Mouse (Mus musculus) midbrain, embryonic 16.5 days (tissue): ENCODE data around the gene Tha1. TPM values are rescaled to one million over a fixed set of nuclear protein-coding genes. Genes with fewer than 3 reads are reported as not detected.

ENCODE experiments used
- ATAC-seq: fragments of 200-750 bp; cut with Nextera tagmentation; 2 replicates; pipeline ENCODE4 v1.8.0; 2017; ENCODE audit warnings: moderate TSS enrichment
- H3K27ac ChIP-seq: fragments of 300-500 bp; sonication (generic); 2 replicates; pipeline ENCODE4 v1.5.1; 2014; ENCODE audit warnings: mild to moderate bottlenecking, low read length, mixed read lengths
- H3K27me3 ChIP-seq: fragments of 300-500 bp; sonication (generic); 2 replicates; pipeline ENCODE4 v1.6.1; 2014; ENCODE audit warnings: low read depth, low read length, mixed read lengths; ENCODE audit not compliant: control insufficient read depth, insufficient read depth
- H3K36me3 ChIP-seq: fragments of 300-500 bp; sonication (generic); 2 replicates; pipeline ENCODE4 v1.6.1; 2014; ENCODE audit warnings: mild to moderate bottlenecking, low read length, moderate library complexity, mixed read lengths; ENCODE audit not compliant: control insufficient read depth, insufficient read depth
- H3K4me1 ChIP-seq: fragments of 300-500 bp; sonication (generic); 2 replicates; pipeline ENCODE4 v1.6.1; 2014; ENCODE audit warnings: mild to moderate bottlenecking, low read length, mixed read lengths; ENCODE audit not compliant: control insufficient read depth, insufficient read depth
- H3K4me2 ChIP-seq: fragments of 300-500 bp; sonication (generic); 2 replicates; pipeline ENCODE4 v1.6.1; 2014; ENCODE audit warnings: mild to moderate bottlenecking, low read length, mixed read lengths
- H3K4me3 ChIP-seq: fragments of 300-500 bp; sonication (generic); 2 replicates; pipeline ENCODE4 v1.5.1; 2014; ENCODE audit warnings: low read depth, mild to moderate bottlenecking, low read length, moderate library complexity, mixed read lengths
- H3K9ac ChIP-seq: fragments of 300-500 bp; sonication (generic); 2 replicates; pipeline ENCODE4 v1.6.1; 2014; ENCODE audit warnings: low read depth, low read length, mixed read lengths
- H3K9me3 ChIP-seq: fragments of 300-500 bp; sonication (generic); replicated peaks from 2 replicates; pipeline ENCODE4 v1.6.1; 2014; ENCODE audit warnings: mild to moderate bottlenecking, low read length, mixed read lengths; ENCODE audit not compliant: control insufficient read depth, poor library complexity, severe bottlenecking
- WGBS: fragments of 180-500 bp; shearing (Covaris S2); extraction: QIAGEN DNeasy Blood & Tissue Kit; methylation state at CpG from one replicate; pipeline ENCODE4 v1.1.7; 2014; 5-methylcytosine and 5-hydroxymethylcytosine counted together
- polyA plus RNA-seq: library from polyadenylated mRNA; unstranded; fragments of >200 nt; fragmentation: Nextera tagmentation; extraction: Ambion mirVana; gene quantifications from 2 replicates; pipeline ENCODE4 v1.2.1, GENCODE M21; 2015

The Tha1 gene
- polyA plus RNA-seq, 1 experiment from 2014 or later, result 5.0 TPM

DNA sequence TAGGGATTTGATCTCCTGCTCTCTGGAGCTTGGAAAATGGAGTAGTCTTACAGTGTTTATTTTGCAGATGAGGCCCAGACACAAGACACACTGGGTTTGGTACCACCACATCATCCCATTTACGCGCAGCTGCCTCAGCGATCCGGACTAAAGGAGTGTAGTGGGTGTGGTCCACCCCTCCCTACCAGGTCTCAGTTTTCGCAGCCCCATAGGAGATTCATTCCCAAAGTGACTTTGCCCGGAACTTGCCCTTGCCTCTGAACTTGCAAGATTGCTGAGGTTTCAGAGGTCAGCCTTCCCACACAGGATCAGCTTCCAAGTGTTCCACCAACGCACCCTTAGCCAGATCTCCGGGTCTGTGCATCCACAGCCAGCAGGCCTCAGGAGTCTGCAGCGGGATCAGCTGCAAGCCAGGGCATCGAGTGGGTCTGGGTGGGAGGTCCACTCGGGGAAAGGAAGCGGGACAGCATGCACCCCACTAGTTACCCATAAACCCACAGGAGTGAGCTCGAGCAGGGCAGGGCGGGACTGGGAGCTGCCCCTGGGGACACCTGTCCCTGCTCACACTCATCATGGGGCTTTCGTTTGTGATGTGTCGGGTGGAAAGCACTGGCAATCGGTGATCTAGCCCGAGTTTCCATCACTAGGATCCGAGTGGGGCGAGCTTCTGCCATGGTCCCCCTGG, 15.0 kb upstream of the Tha1 start:
- ATAC-seq, result no peak
- Histone ChIP-seq H3K4me2 (peak overlapping the region; percentile 48), H3K4me3 (peak overlapping the region; percentile 16; the same call in 1 of the 2 replicates), H3K9ac (peak overlapping the region; percentile 53), H3K9me3 (no peaks in the 10 kb centered on the region), H3K36me3 (no peaks in the 10 kb centered on the region), H3K27me3 (no peaks in the 10 kb centered on the region), H3K27ac (no peak overlapping the region), H3K4me1 (peaks cover 27% of the 10 kb centered on the region)
- 18% methylated on average over 20 of the region's 20 CpGs for whole genome bisulfite sequencing

DNA sequence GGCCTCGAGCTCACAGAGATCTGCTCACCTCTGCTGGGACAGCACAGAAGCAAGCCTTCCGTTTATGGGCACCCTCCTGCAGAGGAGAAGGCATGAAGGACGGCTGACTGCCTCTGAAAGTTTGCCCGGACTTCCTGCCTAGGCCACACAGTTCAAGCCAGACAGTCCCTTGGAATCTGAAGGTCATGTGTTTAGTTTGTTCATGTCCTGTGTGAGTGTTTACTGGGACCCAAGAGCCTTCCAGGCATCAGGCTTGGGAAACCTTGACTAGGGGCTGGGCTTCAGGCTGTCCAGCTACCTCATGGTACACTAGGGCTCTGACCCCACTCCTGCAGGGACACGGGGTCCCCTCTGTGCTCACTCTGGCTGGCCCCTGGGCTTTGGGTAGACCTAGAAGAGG, 12.7 kb upstream of the Tha1 start:
- Histone ChIP-seq H3K27ac (no peak overlapping the region), H3K4me1 (peaks cover 25% of the 10 kb centered on the region), H3K9ac (no peak overlapping the region), H3K9me3 (no peaks in the 10 kb centered on the region), H3K4me3 (no peak overlapping the region), H3K4me2 (no peak overlapping the region), H3K36me3 (no peaks in the 10 kb centered on the region), H3K27me3 (no peaks in the 10 kb centered on the region)
- 67% methylated on average over 5 of the region's 5 CpGs for whole genome bisulfite sequencing
- no peak for ATAC-seq

DNA sequence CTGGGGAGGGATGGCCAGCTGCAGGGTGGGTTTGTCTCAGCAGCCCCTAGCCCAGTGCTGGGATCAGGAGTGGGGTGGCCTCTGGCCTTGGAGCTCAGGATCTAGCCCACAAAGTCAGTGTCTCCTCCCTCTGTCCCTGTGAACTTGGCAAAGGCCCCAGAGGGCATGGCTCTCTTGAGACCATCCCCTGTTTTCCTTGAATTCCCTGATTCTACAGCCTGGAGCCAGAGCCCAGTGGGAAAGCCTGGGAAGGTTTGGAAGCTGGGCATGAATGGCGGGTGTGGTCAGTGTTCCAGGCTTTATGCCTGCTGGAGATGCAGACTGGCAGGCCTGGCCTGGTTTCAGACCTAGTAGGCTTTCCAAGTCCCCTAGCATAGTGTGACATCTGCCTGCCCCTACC, 8.9 kb upstream of the Tha1 start:
- H3K27me3 ChIP-seq, result no peaks in the 10 kb centered on the region
- no peaks in the 10 kb centered on the region for H3K9me3 ChIP-seq
- H3K27ac ChIP-seq, result no peak overlapping the region
- no peak overlapping the region for H3K4me2 ChIP-seq
- 74% methylated on average over 1 of the region's 1 CpGs for WGBS
- H3K36me3 ChIP-seq, result no peaks in the 10 kb centered on the region
- no peak overlapping the region for H3K9ac ChIP-seq
- ATAC-seq, result no peak
- H3K4me1 ChIP-seq, result peaks cover 13% of the 10 kb centered on the region
- H3K4me3 ChIP-seq, result no peak overlapping the region

DNA sequence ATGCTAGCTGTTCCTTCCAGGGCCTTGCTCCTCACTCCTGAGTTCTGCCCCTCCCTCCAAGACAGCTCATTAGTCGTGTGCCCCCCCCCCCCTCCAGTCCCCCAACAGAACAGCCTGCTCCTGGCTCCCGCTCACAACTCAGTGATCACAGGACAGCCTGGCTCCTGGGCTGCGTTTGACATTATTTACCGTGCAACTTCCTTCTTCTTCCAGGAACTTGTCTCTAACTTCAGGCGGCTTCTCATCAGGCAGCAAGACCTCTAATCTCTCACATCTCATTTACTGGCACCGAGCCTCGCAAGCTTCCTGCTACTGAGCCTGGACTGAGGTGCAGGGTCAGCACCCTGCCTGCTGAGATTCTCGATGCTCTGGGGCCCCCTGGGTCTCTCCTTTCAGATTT, 8.5 kb upstream of the Tha1 start:
- WGBS, result 13% methylated on average over 8 of the region's 8 CpGs
- no peak for ATAC-seq
- H3K9ac ChIP-seq, result no peak overlapping the region

DNA sequence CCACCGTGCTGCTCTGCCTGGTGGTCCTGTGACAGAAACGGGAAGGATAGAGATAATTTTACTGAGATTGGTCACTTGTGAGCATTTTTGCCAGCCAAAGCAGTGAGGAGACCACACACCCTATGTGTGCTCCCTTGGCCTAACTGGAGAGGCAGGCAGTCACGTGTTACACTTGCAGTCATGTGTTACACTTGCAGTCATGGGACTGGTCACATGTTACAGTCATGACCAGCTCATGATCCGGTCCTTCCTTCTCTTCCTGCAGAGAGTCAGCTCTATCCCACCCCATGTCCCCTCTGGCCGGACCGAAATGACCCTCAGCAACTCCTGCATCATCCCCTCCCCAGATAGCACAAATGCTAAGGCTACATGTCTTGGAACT, 7.7 kb upstream of the Tha1 start:
- peaks cover 13% of the 10 kb centered on the region for H3K4me1 ChIP-seq
- 86% methylated on average over 6 of the region's 6 CpGs for WGBS
- no peak overlapping the region for H3K4me3 ChIP-seq
- H3K4me2 ChIP-seq, result no peak overlapping the region
- no peaks in the 10 kb centered on the region for H3K9me3 ChIP-seq
- no peaks in the 10 kb centered on the region for H3K27me3 ChIP-seq
- no peak overlapping the region for H3K9ac ChIP-seq
- no peak overlapping the region for H3K27ac ChIP-seq
- no peak for ATAC-seq
- H3K36me3 ChIP-seq, result no peaks in the 10 kb centered on the region

More for the DNA sequence above, 8.5 kb upstream of the Tha1 start:
- Histone ChIP-seq H3K4me1 (peaks cover 13% of the 10 kb centered on the region), H3K36me3 (no peaks in the 10 kb centered on the region), H3K27ac (no peak overlapping the region), H3K4me2 (no peak overlapping the region), H3K4me3 (no peak overlapping the region), H3K27me3 (no peaks in the 10 kb centered on the region), H3K9me3 (no peaks in the 10 kb centered on the region)

DNA sequence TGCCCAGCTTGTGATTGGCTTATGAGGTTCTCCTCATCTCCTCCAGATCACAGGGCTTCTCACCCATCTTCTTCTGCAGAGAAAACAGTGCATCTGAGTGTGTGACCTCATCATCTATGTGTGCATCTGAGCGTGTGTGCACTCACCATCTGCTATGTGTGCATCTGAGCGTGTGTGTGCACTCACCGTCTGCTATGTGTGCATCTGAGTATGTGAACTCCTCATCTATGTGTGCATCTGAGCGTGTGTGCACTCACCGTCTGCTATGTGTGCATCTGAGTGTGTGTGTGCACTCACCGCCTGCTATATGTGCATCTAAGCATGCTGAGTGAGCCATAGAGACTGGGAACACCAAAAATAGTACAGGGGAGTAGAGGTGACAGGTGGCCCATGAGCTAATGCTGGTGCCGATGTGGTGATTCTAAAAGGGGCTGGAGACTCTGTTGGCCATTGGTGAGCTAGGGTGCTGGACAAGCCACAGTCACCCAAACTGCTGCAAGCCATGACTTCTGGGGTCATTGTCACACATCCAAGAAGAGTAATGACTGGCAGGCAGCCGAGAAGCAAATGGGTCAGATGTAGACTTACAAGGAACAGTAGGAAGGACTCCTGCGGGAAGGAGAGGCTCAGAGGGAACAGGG, 7.2 kb upstream of the Tha1 start:
- Histone ChIP-seq H3K36me3 (no peaks in the 10 kb centered on the region), H3K9ac (no peak overlapping the region), H3K4me3 (no peak overlapping the region), H3K4me2 (no peak overlapping the region), H3K4me1 (peaks cover 13% of the 10 kb centered on the region), H3K27ac (no peak overlapping the region), H3K9me3 (no peaks in the 10 kb centered on the region), H3K27me3 (no peaks in the 10 kb centered on the region)
- 84% methylated on average over 9 of the region's 9 CpGs for WGBS
- ATAC-seq, result no peak

DNA sequence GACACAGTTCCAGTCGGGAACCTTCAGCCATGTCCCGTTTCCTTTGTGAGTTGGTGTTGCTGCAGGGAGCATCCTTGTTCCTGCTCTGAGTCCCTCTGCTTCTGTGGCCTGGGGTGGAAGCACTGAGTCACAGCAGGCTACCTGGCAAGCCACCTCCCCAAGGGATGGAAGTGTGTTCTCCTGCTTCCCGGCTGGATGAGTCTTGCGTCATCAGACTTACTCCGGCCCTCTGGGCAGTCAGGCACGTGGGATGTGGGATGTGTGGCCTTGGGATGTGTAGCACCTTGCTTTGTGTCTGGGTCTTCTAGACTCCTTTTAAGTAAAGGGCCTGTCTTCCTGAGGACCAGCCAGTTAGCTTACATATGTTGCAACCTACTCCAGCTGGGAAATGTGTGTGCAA, 6.4 kb upstream of the Tha1 start:
- WGBS, result 76% methylated on average over 6 of the region's 6 CpGs
- no peak overlapping the region for H3K27ac ChIP-seq

DNA sequence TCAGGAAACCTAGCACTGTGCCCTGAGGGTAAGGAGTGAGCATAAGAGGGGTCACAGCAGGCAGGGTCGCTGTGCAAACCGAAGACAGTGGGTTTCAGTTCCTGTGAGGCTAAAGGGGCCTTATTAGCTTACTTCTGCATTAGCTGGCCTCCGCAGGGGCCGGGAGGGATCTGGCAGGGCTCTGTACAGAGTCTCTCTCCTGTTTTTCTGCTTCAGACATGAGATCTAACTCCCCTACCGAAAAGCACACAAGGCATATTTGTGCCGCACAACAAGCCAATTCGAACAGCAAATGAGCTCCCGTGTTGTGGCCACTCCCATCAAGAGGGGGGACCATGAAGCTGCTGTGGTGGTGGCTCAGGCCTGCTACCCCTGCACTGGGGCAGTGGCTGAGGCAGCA, 5.6 kb upstream of the Tha1 start:
- ATAC-seq, result no peak
- no peak overlapping the region for H3K4me3 ChIP-seq
- H3K27me3 ChIP-seq, result no peaks in the 10 kb centered on the region
- H3K9ac ChIP-seq, result peak overlapping the region; percentile 52; the same call in 1 of the 2 replicates
- no peaks in the 10 kb centered on the region for H3K36me3 ChIP-seq
- no peaks in the 10 kb centered on the region for H3K9me3 ChIP-seq
- H3K27ac ChIP-seq, result peak overlapping the region; percentile 47; the same call in 1 of the 2 replicates
- WGBS, result 24% methylated on average over 8 of the region's 8 CpGs
- H3K4me1 ChIP-seq, result peaks cover 13% of the 10 kb centered on the region
- H3K4me2 ChIP-seq, result peak overlapping the region; percentile 33

More for the DNA sequence above, 6.4 kb upstream of the Tha1 start:
- Histone ChIP-seq H3K4me1 (peaks cover 13% of the 10 kb centered on the region), H3K4me2 (no peak overlapping the region), H3K9ac (no peak overlapping the region), H3K36me3 (no peaks in the 10 kb centered on the region), H3K9me3 (no peaks in the 10 kb centered on the region), H3K4me3 (no peak overlapping the region), H3K27me3 (no peaks in the 10 kb centered on the region)
- no peak for ATAC-seq
